Mouse (Mus musculus) hindbrain, embryonic 10.5 days (tissue): ENCODE measurements at regions not wholly inside any gene's neighbourhood (a gene's known extent, or its start where the extent isn't known, plus 50 kb on each side); places are given as distances from the start of the nearest gene placed in this dataset.
A peak's percentile ranks its signal among the peaks of the same experiment; 100 is the strongest.

Experiments used
- DNase-seq: peaks from one replicate; pipeline ENCODE4 v3.0.0-alpha.2; 2017; ENCODE audit warnings: low spot score
- H3K27ac ChIP-seq: fragments of 300-500 bp; sonication (generic); 2 replicates; pipeline ENCODE4 v1.5.1; 2016; ENCODE audit warnings: mild to moderate bottlenecking, moderate library complexity
- H3K27me3 ChIP-seq: fragments of 300-500 bp; sonication (generic); 2 replicates; pipeline ENCODE4 v1.6.1; 2016; ENCODE audit warnings: mild to moderate bottlenecking; ENCODE audit not compliant: poor library complexity, insufficient read depth, severe bottlenecking
- H3K36me3 ChIP-seq: fragments of 300-500 bp; sonication (generic); 2 replicates; pipeline ENCODE4 v1.6.1; 2016; ENCODE audit warnings: mild to moderate bottlenecking, moderate library complexity
- H3K4me1 ChIP-seq: fragments of 300-500 bp; sonication (generic); replicated peaks from 2 replicates; pipeline ENCODE4 v1.6.1; 2016; ENCODE audit warnings: mild to moderate bottlenecking
- H3K4me3 ChIP-seq: fragments of 300-500 bp; sonication (generic); 2 replicates; pipeline ENCODE4 v1.5.1; 2016; ENCODE audit warnings: mild to moderate bottlenecking, moderate library complexity
- H3K9me3 ChIP-seq: fragments of 300-500 bp; sonication (generic); 2 replicates; pipeline ENCODE4 v1.6.1; 2016; ENCODE audit warnings: mild to moderate bottlenecking, moderate library complexity
- WGBS: fragments of 180-500 bp; shearing (Covaris S2); methylation state at CpG from one replicate; pipeline ENCODE4 v1.1.7; 2016; 5-methylcytosine and 5-hydroxymethylcytosine counted together

- no peaks in the 10 kb centered on the region for H3K27me3 ChIP-seq
- no peaks in the 10 kb centered on the region for H3K36me3 ChIP-seq
- no peak overlapping the region for H3K4me3 ChIP-seq
- WGBS = 81% methylated on average over 5 of the region's 5 CpGs
- H3K9me3 ChIP-seq = no peaks in the 10 kb centered on the region
- no peak overlapping the region for H3K27ac ChIP-seq
- no peak for DNase-seq
- no peaks in the 10 kb centered on the region for H3K4me1 ChIP-seq
Observed at GRCm38 (mm10) chr3:15237817-15238432, 94.2 kb downstream of the Gm9733 start.

GRCm38 (mm10) chr3:15242388-15242787, 89.7 kb downstream of the Gm9733 start:
- no peaks in the 10 kb centered on the region for H3K4me1 ChIP-seq
- H3K9me3 ChIP-seq = no peaks in the 10 kb centered on the region
- H3K36me3 ChIP-seq = no peaks in the 10 kb centered on the region
- H3K4me3 ChIP-seq = no peak overlapping the region
- no peak overlapping the region for H3K27ac ChIP-seq
- no peak for DNase-seq
- H3K27me3 ChIP-seq = no peaks in the 10 kb centered on the region

GRCm38 (mm10) chr3:15243584-15243983, 88.5 kb downstream of the Gm9733 start:
- H3K27me3 ChIP-seq = no peaks in the 10 kb centered on the region
- DNase-seq = no peak
- no peaks in the 10 kb centered on the region for H3K36me3 ChIP-seq
- no peaks in the 10 kb centered on the region for H3K9me3 ChIP-seq
- 60% methylated on average over 5 of the region's 5 CpGs for WGBS
- H3K4me1 ChIP-seq = no peaks in the 10 kb centered on the region
- H3K27ac ChIP-seq = no peak overlapping the region
- H3K4me3 ChIP-seq = no peak overlapping the region

GRCm38 (mm10) chr3:15244999-15245398, 87.1 kb downstream of the Gm9733 start:
- DNase-seq = peak; percentile 14
- Histone ChIP-seq H3K27me3 (no peaks in the 10 kb centered on the region), H3K36me3 (no peaks in the 10 kb centered on the region), H3K4me1 (no peaks in the 10 kb centered on the region), H3K27ac (no peak overlapping the region), H3K4me3 (no peak overlapping the region), H3K9me3 (no peaks in the 10 kb centered on the region)
- 25% methylated on average over 6 of the region's 6 CpGs for WGBS
